Mouse (Mus musculus) left cerebral cortex, adult 9 months (tissue): Measurements from ENCODE around the gene Cdc16.
"Not testable (repeated sequence)": the region's sequence is repeated elsewhere in the genome, so short reads cannot be mapped to it uniquely, and the experiment has no call there.

Experiments
- DNase-seq, 2 experiments: peaks; one replicate each; pipeline ENCODE4 v3.0.0; 2022; ENCODE audit warnings: low spot score in 2 of 2

Gene Cdc16

DNA sequence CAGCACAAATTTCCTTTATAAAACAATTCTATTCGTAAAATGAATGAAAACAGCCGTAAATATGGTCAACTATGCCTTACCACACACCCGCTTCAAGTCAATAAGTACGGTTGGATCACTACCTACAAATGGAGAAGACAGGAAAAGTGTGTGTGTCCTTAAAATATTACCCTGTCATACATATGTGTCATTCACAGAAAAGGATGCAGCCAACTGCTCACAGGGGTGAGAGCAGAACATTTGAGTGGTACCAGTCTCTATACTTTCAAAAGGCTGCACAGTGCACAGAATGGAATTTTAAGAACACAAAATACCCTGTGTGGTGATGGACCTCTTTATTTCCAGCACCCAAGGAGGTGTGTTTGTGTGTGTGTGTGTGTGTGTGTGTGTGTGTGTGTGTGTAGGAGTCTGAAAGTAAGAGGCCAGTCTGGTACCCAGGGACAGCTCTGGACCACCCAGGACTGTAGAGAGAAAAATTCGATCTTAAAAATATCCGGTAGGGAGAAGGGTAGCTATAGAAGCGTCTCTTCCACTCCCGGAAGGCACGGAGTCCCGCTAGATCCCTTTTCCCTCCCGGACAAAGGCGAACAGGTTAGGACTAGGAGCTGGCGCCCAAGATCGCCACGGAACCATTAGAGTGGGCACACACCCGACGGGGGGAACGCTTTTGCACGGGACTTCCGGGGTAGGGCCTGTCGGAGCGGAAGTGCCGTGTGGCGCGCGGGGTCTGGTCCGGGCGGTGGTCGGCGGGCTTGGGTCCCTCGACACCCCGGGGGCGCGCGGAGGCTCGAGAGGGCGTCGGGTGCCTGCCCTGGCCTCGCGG lies at the start of gene Cdc16:
Gene Cdc16, plus strand, starts transcription at position 695 of the 823 bp plus-strand sequence.
- peak; percentile 31 to 89 for DNase-seq

GRCm38 (mm10) chr8:13708514-13708913 lies 49.0 kb upstream of the Cdc16 start:
- DNase-seq, result no peak

DNA sequence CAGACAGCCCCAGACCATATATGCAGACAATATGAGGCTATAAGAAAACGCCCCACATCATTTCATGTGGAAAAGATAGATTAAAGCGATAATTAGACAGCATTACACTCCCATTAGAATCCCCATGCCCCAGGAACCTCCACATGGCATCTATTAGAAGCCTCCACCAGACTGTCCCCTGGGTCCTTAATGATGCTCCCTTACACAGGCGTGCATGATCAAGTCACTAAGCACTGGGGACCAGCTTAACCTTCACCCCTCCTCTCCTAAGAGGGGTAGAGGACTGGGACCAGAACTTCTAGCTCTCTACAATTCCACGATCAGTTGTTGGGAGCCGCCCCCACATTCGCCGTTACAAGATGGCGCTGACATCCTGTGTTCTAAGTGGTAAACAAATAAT lies 38.5 kb upstream of the Cdc16 start:
- DNase-seq, result no peak

GRCm38 (mm10) chr8:13725722-13726121 lies 31.8 kb upstream of the Cdc16 start:
- peak in 1 of 2 experiments; percentile 55 for DNase-seq

DNA sequence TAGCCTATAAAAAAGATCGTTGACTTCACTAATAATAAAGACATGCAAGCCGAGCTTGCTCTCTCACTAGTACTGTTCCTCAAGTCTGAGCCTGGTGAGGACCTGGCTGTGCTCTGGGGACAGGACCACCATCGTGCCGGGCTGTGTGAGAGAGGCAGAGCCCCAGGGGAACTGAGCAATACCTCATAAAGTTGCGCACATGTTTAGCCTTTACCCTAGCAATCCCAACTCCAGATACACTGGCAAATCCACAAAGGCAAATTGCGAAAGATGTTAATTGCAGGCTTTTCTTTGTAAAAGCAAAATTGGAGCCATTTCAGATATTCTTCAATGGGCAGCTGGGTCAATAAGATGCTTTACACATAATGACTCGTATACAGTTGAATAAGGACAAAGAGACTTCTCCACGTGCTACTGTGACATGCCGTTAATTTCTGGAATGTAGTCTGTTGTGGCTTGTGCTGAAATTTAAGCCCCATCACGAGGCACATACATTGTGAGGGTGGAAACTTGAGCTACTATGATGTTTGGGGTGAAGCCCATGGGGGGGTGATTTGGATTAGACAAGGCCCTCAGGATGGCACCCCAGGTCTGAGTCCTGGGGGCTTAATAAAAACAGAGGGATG lies 29.9 kb upstream of the Cdc16 start:
- DNase-seq, result no peak

DNA sequence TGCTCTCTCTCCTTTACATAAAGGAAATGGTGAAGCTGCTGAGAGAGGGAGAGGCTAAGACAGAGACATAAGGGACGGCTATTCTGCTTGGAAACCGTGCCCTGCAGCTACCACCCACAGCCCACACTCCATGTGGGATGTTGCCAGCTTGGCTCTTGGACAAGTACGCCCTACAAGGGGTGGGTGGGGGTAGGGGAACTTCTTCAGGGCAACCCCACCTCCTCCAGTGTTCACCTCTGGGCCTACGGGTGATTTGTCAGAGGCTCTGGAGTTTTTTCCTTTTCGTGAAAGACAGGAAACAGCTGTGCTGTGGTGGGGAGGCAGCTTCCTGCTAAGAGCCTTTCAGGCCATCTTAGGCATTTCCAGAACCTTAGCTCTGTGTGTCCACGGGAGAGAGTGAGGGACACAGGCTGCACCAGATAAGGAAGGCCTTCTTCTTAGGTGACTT lies 17.1 kb upstream of the Cdc16 start:
- DNase-seq, result peak in 1 of 2 experiments; percentile 23

GRCm38 (mm10) chr8:13740817-13741613 lies 16.5 kb upstream of the Cdc16 start:
- DNase-seq, result no peak

- DNase-seq, result not testable (repeated sequence)
These were observed 11.3 kb upstream of the Cdc16 start for GRCm38 (mm10) chr8:13746212-13746611.

DNA sequence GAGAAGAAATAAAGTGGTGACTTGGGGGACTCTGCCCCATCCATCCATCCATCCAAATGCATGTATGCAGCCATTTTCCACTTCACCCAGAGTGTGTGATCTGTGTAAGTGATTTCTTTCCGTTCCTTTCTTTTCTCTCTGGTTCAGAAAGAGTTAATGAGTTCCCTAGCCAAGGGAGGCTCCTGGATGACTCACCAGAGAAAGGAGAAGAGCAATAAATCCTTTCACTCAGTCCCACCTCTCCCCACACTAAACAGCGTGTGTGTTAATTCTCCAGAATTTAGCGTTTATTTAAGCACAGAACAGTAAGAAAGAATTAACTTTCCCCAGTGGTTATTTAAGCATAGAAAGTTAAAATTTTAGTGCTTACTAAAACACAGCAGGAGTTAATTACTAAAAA lies 9.8 kb upstream of the Cdc16 start:
- no peak for DNase-seq

GRCm38 (mm10) chr8:13753680-13754079 lies 3.8 kb upstream of the Cdc16 start:
- DNase-seq, result peak in 1 of 2 experiments; percentile 65

GRCm38 (mm10) chr8:13756480-13756879 lies 996 bp upstream of the Cdc16 start:
- no peak for DNase-seq

GRCm38 (mm10) chr8:13757805-13758727 lies 590 bp downstream of the Cdc16 start:
- peak in 1 of 2 experiments; percentile 21 for DNase-seq

DNA sequence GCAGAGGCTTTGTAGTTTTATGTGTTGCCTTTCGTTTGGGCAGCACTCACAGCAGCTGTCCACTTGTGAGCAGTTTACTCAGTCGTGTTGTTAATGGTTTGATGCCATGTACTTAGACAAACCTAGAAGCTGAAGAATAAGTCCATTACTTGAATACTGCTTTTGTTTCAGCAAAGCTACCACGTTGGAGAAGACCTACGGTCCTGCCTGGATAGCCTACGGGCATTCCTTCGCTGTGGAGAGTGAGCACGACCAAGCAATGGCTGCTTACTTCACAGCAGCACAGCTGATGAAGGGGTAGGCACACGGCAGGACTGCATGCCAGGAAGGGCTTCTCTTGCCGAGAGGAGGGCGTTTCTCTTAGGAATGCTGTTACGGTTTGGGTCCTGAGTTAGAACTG lies 11.7 kb downstream of the Cdc16 start:
- no peak for DNase-seq

- no peak for DNase-seq
These were observed 23.1 kb downstream of the Cdc16 start for GRCm38 (mm10) chr8:13780536-13780935.

DNA sequence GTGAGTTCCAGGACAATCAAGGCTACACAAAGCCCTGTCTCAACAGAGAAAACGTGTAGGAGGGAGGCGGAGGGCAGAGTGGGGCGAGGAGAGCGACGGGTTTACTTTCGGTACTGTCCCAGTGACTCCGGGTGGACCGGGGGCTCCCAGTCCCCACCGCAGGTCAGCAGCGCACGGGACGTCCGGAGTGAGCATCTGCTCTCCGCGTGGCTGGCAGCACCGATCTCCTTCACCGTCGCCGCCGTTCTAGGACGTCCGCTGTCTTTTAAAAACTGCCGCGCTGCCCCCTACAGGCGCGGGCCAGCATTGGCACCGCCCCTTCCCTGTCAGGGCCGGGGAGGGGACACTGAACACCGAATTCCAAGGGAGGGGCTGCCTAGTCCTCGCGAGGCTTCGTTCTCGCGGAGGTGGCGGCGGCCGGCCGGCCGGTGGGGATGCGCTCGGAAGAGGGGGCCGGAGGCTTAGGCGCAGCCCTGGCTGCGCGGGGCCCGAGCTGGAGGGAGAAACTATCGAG lies 27.8 kb downstream of the Cdc16 start, which contains the start of gene Upf3a:
Gene Upf3a, plus strand, starts transcription at position 366 of the 514 bp plus-strand sequence.
- peak; percentile 62 to 87 for DNase-seq

GRCm38 (mm10) chr8:13785764-13786299 lies 28.4 kb downstream of the Cdc16 start:
- DNase-seq, result peak; percentile 73 to 91

DNA sequence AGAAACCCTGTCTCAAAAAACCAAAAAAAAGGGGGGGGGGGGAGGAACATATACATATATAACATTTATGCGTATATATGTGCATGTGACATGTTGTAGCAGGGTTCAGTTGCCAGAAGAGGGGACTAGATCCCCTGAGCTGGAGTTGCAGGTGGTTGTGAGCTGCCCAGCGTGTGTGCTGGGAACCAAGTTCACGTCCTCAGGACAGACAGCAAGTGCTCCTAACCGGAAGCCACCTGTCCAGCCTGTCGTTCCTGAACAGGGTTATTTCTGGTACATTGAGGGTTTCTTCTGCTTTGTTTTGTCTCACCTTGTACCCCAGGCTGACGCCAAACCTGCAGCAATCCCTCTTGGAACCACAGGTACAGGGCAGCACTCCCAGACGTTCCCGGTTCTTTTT lies 32.1 kb downstream of the Cdc16 start:
- DNase-seq, result no peak

- no peak for DNase-seq
These were observed 35.7 kb downstream of the Cdc16 start for GRCm38 (mm10) chr8:13793097-13793745.

DNA sequence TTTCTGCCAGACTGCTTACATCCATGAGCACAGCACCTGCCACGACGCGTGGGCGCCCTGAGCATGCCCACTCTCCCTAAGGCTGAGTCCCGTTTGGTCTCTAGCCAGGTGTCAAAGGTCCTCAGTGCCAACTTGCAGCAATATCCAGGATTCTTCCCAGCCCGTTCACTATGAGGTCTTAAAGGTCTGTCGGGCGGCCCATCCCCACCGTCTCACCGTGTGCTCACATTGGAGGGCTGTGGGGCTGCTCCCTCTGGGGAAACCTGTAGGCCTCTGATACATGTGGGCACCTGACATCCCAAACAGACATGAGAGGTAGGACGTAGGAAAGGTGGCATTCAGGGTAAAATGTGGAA lies 36.2 kb downstream of the Cdc16 start:
- no peak for DNase-seq

- DNase-seq, result no peak
These were observed 40.2 kb downstream of the Cdc16 start for GRCm38 (mm10) chr8:13797676-13798075.
